Mouse (Mus musculus): ENCODE measurements at regions not wholly inside any gene's neighbourhood (a gene's known extent, or its start where the extent isn't known, plus 50 kb on each side); places are given as distances from the start of the nearest gene placed in this dataset.
A peak's percentile ranks its signal among the peaks of the same experiment; 100 is the strongest.

DNA sequence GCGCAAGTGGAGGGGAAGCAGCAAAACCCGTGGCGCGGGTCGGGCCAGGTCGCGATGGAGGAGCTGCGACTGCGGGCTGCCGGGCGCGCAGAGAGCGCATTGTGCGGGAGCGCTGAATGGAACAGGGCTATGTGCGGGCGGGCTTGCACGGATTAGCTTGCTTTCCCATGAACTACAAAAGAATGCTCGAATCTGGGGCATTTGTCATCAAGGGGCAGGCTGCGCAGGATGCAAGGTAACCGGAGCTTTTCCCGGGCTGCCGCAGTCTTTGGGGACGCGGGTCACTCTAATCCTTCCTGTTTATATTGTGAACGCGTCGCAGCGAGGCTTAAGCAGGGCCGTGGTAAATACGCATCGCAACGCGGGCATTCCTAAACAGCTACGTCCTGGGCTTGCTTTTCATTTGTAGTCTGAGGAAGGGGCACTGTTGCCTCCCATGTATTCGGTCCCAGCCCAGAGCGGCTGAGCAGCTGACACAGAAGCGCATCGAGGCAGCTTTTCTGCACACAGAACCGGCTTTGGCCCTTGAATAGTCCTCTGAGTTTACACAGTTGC, 64.8 kb upstream of the Akt3 start:
- Histone ChIP-seq H3K4me1 (0 out of 2 replicates have a peak, but pooled peaks cover 5% of the 10 kb centered on the region), H3K36me3 (no peaks in the 10 kb centered on the region), H3K9ac (no peak overlapping the region), H3K27ac (no peak overlapping the region), H3K4me3 (peak overlapping the region; percentile 47), H3K4me2 (peak overlapping the region; percentile 70), H3K9me3 (replicated peaks) (no peaks in the 10 kb centered on the region), H3K27me3 (replicated peaks) (peaks cover 22% of the 10 kb centered on the region)
- no peak for ATAC-seq
- 2% methylated on average over 40 of the region's 40 CpGs for WGBS (ENCODE audit: insufficient replicate concordance)

DNA sequence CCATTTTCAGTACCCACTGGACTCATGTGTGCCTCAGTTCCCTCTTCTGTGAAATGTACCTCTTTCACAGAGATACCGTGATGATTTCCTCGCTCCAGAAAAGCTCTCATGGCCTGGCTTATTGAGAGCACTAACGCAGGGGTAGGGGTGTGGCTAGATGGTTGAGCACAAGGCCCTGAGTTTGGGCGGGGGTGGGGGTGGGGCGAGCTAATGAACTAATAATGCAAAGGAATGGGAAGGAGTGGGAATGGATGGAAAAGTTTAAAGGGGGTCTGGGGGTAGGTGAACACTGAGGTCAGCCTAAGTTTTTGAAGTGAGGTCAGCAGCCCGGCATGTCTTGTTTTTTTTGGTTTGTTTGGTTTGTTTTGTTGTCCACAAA, 64.3 kb upstream of the Akt3 start:
- H3K27ac ChIP-seq, result no peak overlapping the region
- H3K27me3 ChIP-seq (replicated peaks), result peaks cover 22% of the 10 kb centered on the region
- no peaks in the 10 kb centered on the region for H3K36me3 ChIP-seq
- no peak for ATAC-seq
- 0 out of 2 replicates have a peak, but pooled peaks cover 5% of the 10 kb centered on the region for H3K4me1 ChIP-seq
- peak overlapping the region; percentile 70 for H3K4me2 ChIP-seq
- 12% methylated on average over 6 of the region's 6 CpGs for whole genome bisulfite sequencing (ENCODE audit: insufficient replicate concordance)
- no peaks in the 10 kb centered on the region for H3K9me3 ChIP-seq (replicated peaks)
- peak overlapping the region; percentile 47 for H3K4me3 ChIP-seq
- H3K9ac ChIP-seq, result no peak overlapping the region

DNA sequence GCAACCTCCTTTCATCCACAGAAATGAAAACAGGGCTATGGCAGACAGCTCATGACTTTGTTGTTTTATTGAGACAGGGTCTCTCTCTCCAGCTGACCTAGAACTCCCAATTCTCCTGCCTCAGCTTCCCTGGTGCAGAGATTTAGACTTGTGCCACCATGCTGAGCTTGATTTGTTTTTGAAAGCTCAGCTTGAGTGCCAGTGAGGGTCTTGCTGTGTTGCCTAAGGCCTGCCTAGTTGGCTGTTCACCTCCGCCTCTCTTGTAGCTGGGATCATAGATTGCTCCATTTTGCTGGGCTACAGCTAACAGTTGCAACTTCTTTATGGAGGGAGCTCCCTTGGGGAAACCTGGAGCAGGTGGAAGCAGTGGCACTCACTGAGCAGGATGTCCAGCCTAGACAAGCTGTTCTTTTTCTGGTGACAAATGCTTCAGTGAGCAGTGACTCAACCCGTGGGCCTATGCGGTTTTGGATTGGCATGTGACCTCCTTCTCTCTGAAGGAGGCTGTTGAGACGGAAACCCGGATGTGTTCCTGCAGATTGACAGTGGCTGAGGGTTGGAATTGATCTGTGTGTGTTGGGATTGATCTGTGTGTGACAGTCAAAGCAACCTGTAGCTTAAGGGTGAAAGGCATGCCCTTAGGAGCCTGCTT, 63.8 kb upstream of the Akt3 start:
- H3K4me2 ChIP-seq, result no peak overlapping the region
- no peaks in the 10 kb centered on the region for H3K36me3 ChIP-seq

DNA sequence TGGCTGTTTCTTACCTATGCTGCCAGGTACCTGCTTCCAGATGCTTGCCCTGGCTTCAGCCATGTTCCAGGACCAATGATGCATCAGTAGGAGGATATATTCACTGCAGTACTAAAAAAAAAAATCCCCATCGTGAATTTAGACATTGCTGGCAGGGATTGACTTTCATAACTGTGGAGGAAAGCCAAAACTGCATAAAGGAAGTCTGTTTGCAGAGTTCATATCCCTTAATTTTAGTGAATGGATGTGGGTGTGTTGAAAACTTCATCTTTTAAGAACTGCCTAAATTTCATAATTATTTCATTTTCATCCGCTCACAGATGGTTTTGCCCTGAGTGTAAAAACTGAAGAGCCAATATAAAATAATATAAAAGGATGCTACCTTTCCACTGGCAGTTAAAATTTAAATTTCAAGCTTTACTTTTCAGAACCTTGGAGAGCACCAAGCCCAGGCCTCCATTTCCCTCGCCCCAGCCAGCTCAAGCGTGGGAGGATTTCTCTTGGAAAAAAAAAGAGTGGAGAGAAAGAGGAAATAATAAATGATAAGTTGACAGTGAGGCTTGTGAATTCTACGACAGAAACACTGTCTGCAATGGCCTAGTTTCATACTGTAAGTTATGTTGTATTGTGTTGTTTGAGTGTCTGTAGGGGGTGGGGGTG, 50.3 kb upstream of the Akt3 start:
- no peak overlapping the region for H3K27ac ChIP-seq
- H3K4me1 ChIP-seq, result no peaks in the 10 kb centered on the region
- no peak overlapping the region for H3K4me2 ChIP-seq
- 14% methylated on average over 5 of the region's 5 CpGs for WGBS (ENCODE audit: insufficient replicate concordance)
- no peaks in the 10 kb centered on the region for H3K27me3 ChIP-seq (replicated peaks)
- H3K9ac ChIP-seq, result no peak overlapping the region
- H3K36me3 ChIP-seq, result no peaks in the 10 kb centered on the region
- no peak overlapping the region for H3K4me3 ChIP-seq
- H3K9me3 ChIP-seq (replicated peaks), result no peaks in the 10 kb centered on the region
- ATAC-seq, result no peak

More for the DNA sequence above, 63.8 kb upstream of the Akt3 start:
- peaks cover 22% of the 10 kb centered on the region for H3K27me3 ChIP-seq (replicated peaks)
- no peak overlapping the region for H3K27ac ChIP-seq
- no peak overlapping the region for H3K9ac ChIP-seq
- H3K4me1 ChIP-seq, result 0 out of 2 replicates have a peak, but pooled peaks cover 5% of the 10 kb centered on the region
- no peaks in the 10 kb centered on the region for H3K9me3 ChIP-seq (replicated peaks)
- whole genome bisulfite sequencing (ENCODE audit: insufficient replicate concordance), result 31% methylated on average over 5 of the region's 5 CpGs
- ATAC-seq, result no peak
- no peak overlapping the region for H3K4me3 ChIP-seq
